Mouse (Mus musculus) adrenal gland, postnatal 14 days (tissue): Measurements from ENCODE around the gene Sh3tc1. TPM values are rescaled to one million over a fixed set of nuclear protein-coding genes. Genes with fewer than 3 reads are reported as not detected.

ENCODE experiments used
- DNase-seq: peaks from one replicate; pipeline ENCODE4 v3.0.0; 2021; ENCODE audit warnings: mixed read lengths
- long read RNA-seq, 2 experiments: library from polyadenylated mRNA; stranded (forward); transcript quantifications; one replicate each; pipeline ENCODE4 v2.0.0; 2021
- total RNA-seq: library from RNA; stranded (reverse); gene quantifications from 2 replicates; pipeline ENCODE4 v1.2.3, GENCODE M21; 2021

The Sh3tc1 gene
- total RNA-seq = 14.9 and 15.0 TPM in 2 replicates
- long read RNA-seq, experiment 1, full-length matches to known transcripts = 7 of 16 reads
- long read RNA-seq, experiment 1, partial matches to known transcripts = 4 of 16 reads
- long read RNA-seq, experiment 1, other reads (novel, unspliced or antisense) = 5 of 16 reads
- long read RNA-seq, experiment 2, full-length matches to known transcripts = 8 of 12 reads
- long read RNA-seq, experiment 2, partial matches to known transcripts = 2 of 12 reads
- long read RNA-seq, experiment 2, other reads (novel, unspliced or antisense) = 2 of 12 reads

DNA sequence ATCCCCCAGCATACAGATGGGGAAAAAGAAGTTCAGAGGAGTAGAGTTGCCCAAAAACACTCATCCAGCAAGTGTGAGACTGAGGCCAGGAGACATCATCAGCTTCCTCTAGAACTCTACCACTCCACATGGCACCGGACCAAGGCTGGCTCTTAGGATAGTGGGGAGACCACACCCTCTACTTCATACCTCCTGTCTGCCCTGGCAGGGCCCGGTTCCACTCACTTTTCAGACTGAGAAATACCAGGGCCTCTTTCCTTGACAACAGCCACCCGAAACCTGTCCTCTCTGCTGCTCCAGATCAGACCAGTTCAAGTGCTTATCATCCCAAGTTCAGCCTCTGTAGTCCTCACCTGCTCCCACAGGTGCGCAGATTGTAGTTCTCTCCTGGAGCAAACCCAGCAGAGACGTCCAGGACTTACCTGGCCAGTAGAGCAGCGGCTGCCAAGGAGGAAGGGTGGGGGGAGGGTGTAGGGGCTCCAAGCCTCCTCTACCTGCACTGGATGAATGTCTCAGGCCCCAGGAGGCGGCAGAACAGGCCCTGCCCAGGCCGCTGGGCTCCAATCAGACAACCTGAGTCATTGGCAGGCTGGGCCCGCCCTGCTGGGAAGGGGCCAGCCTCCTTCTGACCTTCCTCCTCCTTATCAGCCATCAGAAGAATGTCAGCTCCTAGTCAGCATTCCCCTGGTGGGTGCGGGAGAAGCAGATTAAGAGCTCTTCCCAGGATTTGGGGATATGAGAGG, at the start of gene Sh3tc1:
TSS of gene Sh3tc1 (minus strand) at position 452 of the 743 bp plus-strand sequence.
- peak; percentile 87 for DNase-seq

DNA sequence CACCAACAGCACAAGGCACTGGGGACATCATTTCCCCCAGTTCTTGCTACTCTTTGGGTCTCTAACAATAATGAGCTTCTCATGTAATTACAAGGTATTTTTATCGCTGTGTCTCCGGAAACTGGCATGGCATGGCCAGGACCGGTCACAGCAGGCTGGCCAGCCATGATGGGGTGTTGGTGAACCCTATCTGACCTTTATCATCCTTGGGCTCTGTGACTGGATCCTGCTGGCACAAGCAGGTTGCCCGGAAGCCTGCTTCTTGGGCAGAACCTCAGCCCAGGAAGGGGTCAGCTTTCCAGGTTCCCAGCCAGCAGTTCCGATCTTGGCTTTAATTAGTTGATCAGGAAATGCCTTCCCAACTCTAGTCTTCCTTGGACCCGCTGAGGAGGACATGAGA, 48.9 kb upstream of the Sh3tc1 start:
- DNase-seq = no peak

DNA sequence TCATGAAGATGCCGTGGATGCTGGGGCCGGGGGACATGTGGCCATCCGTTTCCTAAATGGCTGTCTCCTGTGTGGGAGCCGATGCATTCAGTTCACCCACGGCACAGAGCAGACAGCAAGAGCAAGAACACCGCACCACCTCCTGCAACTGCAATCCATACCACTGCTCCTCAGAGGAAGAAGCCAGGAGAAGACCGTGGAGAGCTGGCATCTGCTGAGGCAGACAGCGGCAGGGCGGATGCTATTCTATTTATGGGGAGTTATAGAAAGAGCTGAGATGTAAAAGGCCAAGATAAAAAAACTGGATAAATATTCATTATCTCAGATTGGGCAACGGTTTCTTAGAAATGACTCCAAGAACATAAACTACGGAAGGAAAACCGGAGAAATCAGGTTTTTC, 48.1 kb upstream of the Sh3tc1 start:
- no peak for DNase-seq

DNA sequence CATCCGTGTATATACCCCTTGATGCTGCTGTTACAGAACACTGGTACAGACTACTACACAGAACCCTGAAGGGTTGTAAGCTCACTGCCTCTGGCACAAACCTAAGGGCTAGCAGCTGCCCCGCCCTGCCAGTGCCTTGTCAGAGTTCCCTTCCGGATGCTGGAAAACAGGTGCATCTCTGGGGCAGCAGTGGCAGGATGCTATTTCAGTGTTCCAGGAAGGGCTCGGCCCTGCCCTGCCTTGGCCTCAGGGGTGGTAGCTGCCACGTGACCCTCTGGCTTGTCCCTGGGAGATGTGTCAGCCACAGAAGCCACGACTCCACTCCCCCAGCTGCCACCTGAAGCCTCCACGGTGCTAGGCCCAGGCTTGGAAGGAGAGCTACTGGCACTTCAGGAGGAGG, 46.1 kb upstream of the Sh3tc1 start:
- no peak for DNase-seq

GRCm38 (mm10) chr5:35782648-35783180, 42.9 kb upstream of the Sh3tc1 start:
- DNase-seq = no peak

DNA sequence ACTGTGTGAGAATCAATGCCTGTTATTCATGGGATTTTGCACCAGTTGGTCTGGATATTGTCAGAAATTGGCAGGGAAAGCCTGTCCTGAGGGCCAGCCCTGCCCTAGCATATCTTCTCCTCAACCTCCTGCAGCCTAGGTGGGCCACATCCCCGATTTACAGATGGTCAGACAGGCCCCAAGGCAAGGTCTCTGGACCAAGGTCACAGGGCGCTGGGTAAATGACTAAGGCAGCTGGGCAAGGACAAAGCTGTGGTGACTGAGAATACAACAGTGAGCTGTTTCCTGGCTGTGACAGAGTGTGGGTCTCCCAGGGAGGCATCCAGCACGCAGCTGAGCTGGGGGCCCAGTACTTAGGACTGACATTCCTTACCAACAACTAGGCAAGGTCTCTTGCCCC, 41.3 kb upstream of the Sh3tc1 start:
- peak; percentile 46 for DNase-seq

DNA sequence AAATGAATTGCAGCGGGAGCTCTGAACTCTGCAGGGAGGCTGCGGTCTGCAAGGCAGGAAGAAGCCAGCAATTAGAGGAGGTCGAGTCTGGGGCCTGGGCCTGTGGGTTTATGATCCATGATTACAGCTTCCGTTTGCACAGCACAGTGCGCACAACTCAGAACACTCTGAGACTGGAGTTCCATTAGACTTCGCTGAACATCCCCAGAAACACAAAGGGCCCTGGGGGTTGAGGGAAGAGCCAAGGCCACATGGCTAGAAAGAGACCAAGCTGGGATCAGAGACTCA, 34.3 kb upstream of the Sh3tc1 start:
- no peak for DNase-seq

DNA sequence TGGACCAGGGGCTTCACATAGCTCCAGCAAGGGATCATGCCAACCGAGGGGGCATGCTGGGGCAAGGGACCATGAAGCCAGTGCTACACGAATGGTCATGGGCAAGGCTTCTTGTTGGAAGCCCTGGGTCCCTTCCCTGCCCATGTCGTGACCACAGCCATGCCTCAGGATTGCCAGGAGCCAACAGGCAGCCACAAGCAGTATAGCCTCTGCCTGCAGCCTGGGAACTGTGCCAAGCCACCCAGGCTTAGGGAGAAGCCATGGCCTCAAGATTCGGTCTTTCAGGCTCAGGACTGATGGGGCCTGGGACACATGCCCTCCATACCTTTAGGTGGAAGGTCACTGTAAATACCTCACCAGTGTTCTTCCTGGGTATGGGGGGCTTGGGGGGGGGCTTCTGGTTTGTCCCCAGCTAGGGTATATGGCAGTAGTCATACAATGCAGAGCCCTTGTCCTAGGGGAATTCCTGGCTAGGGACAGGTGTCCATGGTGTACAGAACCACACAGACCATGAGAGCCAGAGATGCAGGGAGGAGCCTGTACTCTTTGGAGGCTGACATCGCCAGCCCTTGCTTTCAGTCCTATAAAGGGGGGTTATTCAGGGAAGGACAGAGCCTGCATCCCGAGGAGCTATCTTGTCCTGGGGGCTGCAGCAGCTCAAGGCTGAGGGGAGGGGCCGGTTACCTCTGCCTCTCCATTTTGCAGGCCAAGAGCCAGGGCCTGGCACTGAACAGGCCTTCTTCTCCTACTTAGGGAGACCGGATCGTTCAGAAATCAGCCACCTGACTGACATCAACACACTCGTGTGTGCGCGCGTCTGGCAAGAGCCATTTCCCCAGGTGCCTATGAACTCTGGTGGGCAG, 33.7 kb upstream of the Sh3tc1 start:
- DNase-seq = peak; percentile 57

DNA sequence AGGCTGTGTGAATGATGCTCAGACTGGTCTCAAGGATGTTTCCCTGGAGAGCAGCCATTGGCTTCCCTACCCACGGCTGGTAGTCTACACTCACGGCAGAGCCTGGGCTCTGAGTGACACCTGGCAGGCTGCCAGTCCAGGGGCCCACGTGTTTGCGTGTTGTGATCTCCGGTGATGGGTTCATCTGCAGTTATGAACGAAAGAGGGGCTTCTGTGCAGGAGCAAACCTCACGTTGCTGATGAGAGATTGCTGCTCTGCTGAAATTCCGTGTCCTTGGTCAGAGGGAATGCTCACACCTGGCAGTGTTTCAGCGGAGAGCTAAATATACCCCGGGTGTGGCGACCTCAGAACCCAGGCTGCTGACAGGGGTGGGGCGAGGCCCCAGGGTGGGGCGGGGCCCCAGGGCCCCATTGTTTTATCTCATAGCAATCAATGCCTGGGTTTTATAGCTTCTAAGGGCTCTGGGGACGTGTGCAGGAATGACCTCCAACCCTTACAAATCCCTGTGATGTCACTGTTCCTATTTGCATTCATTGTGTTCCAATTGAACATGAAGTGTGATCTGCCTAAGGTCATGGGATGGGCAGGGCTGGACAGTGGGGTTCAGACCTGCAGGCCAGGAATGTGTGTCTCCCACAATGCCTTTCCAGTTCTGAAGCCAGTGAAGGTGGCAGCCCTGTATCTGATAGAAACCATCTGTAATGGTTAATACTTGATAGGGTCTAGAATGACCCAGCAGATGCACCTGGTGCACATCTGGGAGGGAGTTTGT, 31.3 kb upstream of the Sh3tc1 start:
- DNase-seq = peak; percentile 82

GRCm38 (mm10) chr5:35770246-35770645, 30.5 kb upstream of the Sh3tc1 start:
- no peak for DNase-seq

DNA sequence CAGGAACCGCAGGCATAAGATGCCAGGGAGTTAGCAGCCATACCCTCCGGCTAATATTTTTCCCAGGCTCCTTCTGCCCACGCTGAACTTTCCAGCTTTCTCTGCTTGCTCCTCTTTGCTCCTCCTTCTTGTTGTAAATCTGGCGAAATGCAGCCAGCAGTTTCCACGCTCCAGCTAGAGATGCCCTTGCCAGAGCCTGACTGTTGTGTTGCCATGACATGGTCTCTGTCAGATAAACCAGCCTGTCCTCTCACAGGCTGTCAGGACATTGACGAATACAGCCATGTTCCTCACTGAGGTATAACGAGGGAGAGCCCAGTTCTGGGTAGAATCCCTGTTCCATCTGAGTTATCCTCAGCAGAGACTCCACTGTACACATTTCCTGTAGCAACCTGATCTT, 29.2 kb upstream of the Sh3tc1 start:
- no peak for DNase-seq

DNA sequence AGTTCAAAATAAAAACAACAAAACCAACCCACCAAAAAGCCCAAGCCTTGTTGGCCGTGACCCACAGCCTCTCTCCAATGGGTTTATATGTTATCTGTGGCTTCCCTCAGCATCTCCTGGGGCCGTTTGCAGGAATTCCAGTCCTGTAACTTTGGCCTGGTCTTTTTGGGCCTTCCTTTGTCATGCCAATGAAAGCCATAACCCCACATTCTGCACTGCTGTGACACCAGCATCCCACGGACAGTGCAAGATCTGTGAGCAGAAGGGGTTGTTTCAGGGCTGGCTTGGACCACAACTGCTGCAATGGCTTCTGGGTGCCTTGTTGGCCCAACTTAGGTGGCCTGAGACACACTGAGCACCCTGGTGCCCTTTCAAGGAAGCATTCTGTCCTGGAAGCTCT, 28.7 kb upstream of the Sh3tc1 start:
- DNase-seq = no peak

- no peak for DNase-seq
Observed at GRCm38 (mm10) chr5:35765909-35766308, 26.1 kb upstream of the Sh3tc1 start.

GRCm38 (mm10) chr5:35762850-35763249, 23.1 kb upstream of the Sh3tc1 start:
- DNase-seq = no peak

GRCm38 (mm10) chr5:35762388-35762787, 22.6 kb upstream of the Sh3tc1 start:
- peak; percentile 82 for DNase-seq

DNA sequence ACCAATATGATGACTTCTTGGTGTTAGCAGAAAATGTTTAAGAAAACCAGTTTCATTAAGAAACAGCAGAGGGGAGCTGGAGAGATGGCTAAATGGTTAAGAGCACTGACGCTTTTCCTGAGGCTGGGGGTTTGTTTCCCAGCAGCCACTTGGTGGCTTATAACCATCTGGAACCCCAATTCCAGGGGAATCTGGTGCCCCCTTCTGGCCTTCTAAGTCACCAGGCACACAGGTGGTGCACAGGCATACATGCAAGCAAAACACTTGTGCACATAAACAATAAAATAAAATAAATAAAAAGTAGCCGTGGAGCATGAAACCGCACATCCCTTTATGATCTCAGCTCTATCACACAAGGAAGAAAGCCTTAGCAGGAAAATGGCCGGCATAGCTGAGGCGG, 21.5 kb upstream of the Sh3tc1 start:
- no peak for DNase-seq

DNA sequence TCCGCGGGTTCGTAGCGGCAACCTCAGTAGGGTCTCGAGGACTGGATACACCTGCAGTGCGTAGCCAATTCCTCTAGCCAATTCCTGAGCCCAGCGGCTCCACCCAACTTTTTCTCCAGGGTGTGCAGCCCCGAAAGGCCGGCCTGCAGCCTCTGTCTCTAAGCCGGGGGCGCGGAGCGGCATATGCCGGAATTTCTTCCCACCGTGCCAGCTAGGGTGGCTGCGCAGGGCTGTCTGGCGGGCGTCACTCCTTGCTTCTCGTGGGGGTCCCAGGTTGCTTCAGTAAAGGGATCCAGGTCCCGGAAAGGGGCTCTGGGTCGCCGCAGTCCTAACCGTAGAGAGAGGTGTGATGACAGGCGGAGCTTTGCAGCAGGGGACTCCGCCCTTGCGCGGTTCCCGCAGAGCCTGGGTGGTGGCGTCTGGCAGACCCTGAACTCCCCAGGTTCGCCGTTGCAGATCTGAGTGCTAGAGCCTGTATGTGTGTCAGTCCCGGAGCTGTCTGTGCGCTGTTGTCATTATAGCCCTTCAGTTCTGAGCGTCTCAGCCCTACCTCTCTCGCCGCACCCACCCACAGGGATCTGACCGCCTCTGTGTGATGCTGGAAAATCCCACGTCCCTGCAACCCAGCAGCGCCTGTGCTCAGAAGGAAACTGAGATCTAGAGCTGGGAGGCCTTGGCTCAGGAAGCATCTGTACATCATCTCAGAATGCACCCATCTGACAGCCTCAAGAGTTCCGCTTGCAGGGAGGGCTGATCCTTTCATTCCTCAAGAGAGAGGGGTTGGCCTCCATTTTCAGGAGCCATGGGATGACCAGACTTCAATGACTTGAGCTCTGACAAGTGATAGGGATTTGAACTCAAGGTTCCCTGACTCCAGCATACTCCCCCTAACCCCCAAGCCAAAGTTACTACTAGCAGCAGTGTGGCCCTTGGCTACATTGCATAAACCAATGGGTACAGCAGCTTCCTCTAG, 18.6 kb upstream of the Sh3tc1 start:
- peak; percentile 46 for DNase-seq

- peak; percentile 94 for DNase-seq
Observed at GRCm38 (mm10) chr5:35757639-35758001, 17.8 kb upstream of the Sh3tc1 start, which contains the start of gene Ablim2. Gene Ablim2, plus strand, starts transcription at chr5:35757880.

DNA sequence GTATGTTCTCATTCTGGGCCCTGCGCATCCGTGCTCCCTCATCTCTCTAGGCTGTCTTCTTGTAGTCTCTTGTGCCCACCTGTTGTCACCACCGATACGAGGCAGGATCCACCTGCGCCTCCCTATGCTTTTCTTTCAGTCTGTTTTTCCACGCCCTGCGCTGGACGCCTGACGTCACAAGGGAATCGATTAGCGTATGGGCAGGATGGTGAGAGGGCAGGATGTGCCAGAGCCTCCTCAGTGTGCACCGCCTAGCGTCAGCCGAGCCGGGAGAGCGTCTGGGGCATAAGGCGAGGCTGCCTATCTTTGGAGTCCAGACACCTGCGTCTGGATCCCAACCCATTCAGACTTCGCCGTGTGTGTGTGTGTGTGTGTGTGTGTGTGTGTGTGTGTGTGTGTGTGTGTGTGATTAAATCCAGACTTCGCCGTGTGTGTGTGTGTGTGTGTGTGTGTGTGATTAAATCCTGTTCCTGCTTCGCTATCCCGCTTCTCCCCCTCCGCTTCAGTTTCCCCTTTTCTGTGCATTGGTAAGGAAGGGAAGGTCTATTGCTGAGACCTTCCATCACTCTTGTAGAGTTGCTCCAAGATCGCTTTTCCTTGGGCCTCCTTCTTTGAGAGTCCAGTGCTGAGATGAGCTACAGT, 17.3 kb upstream of the Sh3tc1 start:
- no peak for DNase-seq

DNA sequence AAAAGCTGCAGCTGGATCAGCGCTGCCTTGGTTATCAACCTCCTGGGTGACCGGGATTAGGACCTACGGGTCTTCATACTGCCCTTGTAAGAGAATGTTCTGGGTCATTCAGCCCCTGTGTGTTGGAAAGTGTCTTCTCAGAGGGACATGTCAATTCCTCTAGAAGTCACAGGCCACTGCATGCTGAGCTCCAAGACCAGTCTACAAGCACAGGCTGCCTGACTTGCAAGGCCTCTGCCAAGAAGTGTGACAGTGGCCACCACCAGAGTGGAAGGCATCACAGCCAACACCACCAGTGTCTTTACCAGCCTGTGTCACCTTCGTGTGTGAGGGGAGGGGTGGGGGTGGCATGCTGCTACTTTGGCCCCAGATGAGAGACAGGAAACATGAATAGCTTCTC, 16.2 kb upstream of the Sh3tc1 start:
- DNase-seq = no peak
